Mouse (Mus musculus) small intestine, adult 2 months (tissue): ENCODE measurements around the gene Mfsd12.

Experiments
- CTCF ChIP-seq: fragments of 200-500 bp; IDR thresholded peaks from 2 replicates; pipeline ENCODE4 v1.5.1; 2012; ENCODE audit warnings: low read depth, mild to moderate bottlenecking, control low read depth, inconsistent platforms, low read length, moderate library complexity, mixed read lengths; ENCODE audit not compliant: insufficient replicate concordance, insufficient read length; ENCODE audit errors: extremely low read depth
- POLR2A ChIP-seq: fragments of 200-500 bp; IDR thresholded peaks from 2 replicates; pipeline ENCODE4 v1.6.1; 2012; ENCODE audit warnings: low read depth, mild to moderate bottlenecking, control low read depth, inconsistent platforms, low read length, moderate library complexity

- TF ChIP-seq CTCF (no peak), POLR2A (no peak)
These were observed 27.3 kb upstream of the Mfsd12 start for GRCm38 (mm10) chr10:81330007-81330406.
